Mouse (Mus musculus) liver, embryonic 14.5 days (tissue): Measurements from ENCODE around the gene Spp2.

Experiments used
- CTCF ChIP-seq: IDR thresholded peaks from 2 replicates; pipeline ENCODE4 v1.5.1; 2016; ENCODE audit warnings: antibody characterized with exemption, low read depth, control low read depth
- EP300 ChIP-seq: IDR thresholded peaks from 2 replicates; pipeline ENCODE4 v1.6.1; 2016; ENCODE audit warnings: antibody characterized with exemption, low read depth

- TF ChIP-seq CTCF (no peak), EP300 (no peak)
These were observed 65.5 kb downstream of the Spp2 start for GRCm38 (mm10) chr1:88472258-88472657.
